Mouse (Mus musculus) spleen, postnatal 36 days (tissue): Measurements from ENCODE around the gene Matk.
A peak's percentile ranks its signal among the peaks of the same experiment; 100 is the strongest.
"Not testable (repeated sequence)": the region's sequence is repeated elsewhere in the genome, so short reads cannot be mapped to it uniquely, and the experiment has no call there.

Source experiments
- DNase-seq, 2 experiments: peaks; one replicate each; pipeline ENCODE4 v3.0.0; 2022; ENCODE audit warnings: low spot score in 2 of 2, mixed read lengths in 1 of 2

Matk gene

GRCm38 (mm10) chr10:81252424-81253419 lies at the start of gene Matk:
Gene Matk (plus strand): TSS chr10:81252935.
- peak; percentile 46 to 51 for DNase-seq

GRCm38 (mm10) chr10:81202978-81203720 lies 49.6 kb upstream of the Matk start:
- DNase-seq, result no peak

DNA sequence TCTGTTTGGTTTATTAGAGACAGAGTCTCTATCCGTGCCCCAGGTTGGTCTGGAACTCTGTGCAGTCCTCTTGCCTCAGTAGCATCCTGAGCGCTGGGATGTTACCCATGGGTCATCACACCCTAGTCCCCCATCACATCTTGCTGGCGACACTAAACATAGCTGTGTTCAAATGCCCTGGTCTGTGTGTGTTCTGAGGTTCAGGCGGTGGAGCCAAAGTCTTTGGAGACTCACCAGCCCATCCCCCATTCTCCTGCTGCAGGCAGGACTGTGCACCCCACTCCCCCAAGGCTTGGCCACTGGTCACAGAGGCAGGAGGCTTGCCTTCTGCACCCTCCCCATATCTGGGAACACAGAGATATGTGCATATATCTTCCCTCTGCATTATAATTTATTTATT lies 48.6 kb upstream of the Matk start:
- DNase-seq, result no peak

DNA sequence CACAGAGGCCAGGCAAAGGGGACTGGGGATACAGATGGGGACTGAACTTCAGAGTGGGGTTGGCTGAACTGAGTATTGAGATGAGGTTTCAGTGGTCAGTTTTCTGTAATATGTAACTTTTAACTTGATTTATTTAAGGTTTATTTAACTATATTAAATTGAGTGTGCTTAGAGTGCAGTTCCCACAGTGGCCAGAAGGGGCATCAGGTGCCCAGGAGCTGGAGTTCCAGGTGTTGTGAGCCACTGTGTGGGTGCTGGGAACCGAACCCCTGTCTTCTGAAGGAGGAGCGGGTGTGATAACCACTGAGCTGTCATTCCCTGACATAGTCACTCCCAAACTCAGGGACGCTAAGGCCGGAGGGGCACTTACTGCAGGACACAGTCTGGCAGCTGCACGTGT lies 42.6 kb upstream of the Matk start:
- DNase-seq, result no peak

DNA sequence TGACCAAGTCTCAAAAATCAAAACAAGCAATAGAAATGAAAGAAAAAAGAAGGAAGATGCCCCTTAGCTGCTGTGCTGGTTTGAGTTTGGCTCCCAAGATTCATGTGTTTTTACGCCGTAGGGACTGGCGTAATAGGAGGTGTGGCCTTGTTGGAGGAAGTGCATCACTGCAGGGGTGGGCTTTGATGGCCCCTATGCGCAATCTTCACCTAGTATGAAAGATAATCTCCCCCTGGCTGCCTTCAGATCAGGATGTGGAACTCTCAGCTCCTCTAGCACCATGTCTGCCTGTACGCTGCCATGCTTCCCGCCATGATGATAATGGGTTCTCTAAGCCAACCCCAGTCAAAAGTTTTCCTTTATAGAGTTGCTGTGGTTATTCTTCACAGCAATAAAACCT lies 36.5 kb upstream of the Matk start:
- DNase-seq, result no peak

GRCm38 (mm10) chr10:81216810-81217209 lies 35.9 kb upstream of the Matk start:
- DNase-seq, result no peak

GRCm38 (mm10) chr10:81217267-81217666 lies 35.5 kb upstream of the Matk start:
- not testable (repeated sequence) for DNase-seq

DNA sequence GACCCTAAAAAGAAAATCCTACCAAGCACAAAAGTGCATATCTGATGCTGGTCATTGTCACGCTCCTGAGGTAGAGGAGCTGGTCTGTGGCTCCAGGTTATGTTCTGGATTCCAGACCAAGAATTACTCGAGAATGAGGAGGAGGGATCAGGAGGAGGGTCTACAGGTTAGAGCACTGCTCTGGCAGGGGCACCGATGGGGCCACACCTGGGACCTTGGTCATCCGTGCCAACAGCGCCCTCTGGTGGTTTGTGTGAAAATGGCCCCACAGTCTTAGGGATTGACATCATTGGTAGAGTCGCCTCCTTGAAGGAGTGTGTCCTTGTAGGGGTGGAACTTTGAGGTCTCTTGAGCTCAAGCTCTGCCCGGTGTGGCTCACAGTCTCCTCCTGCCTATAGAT lies 34.8 kb upstream of the Matk start:
- DNase-seq, result peak; percentile 65 to 68

GRCm38 (mm10) chr10:81221402-81222015 lies 31.2 kb upstream of the Matk start:
- DNase-seq, result peak; percentile 21 to 35

- not testable (repeated sequence) for DNase-seq
Measured at GRCm38 (mm10) chr10:81223731-81224130, 29.0 kb upstream of the Matk start.

GRCm38 (mm10) chr10:81229735-81230437 lies 22.8 kb upstream of the Matk start:
- no peak for DNase-seq

DNA sequence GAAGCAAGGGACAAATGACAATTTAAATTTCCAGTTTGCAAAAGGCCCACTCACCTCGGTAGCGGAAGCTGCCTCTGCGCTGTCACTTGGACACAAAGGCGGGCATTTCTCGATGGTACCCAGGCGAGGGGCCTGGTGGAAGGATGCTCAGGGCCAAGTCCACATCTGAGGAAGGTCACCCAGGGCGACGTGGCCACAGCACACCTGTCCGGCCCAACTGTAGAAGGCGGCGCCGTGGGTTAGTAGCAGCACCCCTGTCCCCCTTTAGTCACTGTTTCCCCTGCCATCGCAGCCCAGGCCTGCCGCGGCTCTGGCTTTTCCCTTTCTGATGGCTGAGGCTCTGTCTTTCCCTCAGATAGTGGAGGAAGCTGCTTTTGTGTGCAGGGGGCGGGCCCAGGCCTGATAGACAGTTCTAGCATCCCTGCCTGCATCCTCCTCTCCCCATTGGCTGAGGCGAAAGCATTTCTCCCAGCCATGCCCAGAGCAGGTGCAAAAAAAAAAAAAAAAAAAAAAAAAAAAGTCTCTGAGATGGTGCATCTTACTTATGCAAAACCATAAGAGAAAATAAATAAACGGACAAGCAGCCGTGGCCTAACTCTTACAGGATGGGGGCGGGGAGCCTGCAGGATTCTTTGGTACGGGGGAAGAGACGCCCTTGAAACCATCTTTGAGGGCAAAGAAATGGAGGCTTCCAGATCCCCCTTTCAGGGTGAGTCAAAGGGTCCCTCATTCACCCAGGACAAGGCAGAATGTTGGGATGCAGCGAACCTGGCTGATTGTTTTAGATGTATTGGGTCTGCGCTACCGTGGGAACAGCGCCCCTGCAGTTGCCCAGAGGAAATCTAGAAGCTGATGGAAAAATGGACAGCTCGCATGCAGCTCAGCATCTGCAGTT lies 22.1 kb upstream of the Matk start, which contains the start of gene Atcay:
Gene Atcay, minus strand, starts transcription at position 396 of the 895 bp plus-strand sequence.
- DNase-seq, result no peak

DNA sequence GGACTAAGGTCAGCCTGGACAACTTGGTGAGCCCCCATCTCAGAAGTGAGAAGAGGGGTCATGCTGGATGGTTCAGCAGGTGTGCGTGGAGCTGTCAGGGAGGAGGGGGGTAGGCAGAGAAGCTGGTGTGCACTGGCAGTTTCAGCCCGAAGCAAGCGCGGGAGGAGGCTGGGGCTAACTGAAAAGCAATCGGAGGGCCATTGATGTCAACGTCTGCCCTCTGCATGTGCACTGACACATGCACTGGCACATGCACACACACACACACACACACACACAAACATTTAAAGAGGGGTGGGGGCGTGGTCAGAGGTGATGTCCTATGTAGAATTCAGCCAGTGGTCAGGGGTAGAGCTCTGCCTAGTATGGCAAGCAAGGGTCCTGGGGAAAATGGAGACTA lies 21.3 kb upstream of the Matk start:
- DNase-seq, result no peak

DNA sequence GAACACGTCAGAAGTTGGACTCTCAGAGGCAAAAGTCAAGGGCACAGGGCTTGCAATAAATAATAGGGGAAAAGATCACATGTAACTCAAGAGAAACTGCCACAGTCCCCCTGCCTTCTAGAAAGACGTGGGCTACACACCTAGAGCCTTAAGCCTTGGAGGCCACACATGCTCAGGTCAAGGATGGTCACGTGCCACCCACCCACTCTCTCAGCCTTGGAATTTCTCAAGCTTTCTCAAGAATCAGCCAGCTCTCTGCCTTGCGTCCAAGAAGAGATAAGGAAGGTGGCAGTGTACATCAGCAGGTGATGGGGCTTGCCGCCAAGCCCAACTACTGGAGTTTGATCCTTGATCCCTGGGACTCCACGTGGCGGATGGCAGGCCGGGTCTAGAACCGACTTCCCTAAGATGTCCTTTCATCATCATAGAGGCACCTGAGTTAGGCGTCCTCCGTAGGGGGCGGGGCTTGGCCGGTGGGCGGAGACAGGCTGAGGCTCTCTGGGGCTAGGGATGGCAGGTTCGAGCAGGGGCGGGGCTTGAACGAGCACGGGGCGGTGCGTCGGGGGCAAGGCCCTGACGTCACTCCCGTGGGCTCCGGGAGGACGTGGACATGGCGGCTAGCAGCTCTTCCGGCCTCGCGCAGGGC lies 20.0 kb upstream of the Matk start, which contains the start of gene Zfr2:
Gene Zfr2, plus strand, starts transcription at position 576 of the 646 bp plus-strand sequence.
- peak; percentile 90 to 93 for DNase-seq

DNA sequence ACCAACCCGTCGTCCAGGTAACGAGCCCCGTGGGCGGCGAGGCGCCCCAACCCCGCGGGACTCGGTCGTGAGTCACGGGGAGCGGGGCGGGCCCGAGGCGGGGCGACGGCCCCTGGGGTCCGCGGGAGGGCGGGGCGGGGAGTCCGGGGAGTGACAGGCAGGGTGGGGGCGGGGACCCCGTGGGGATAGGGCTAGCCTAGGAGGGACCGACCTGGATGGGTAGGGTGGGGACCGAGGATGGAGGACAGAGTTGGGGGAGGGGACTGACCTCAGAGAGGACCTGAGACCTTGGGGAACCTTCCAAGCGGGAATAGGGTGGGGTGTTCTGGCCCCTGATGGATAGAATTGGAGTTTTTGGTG lies 19.5 kb upstream of the Matk start:
- DNase-seq, result no peak

DNA sequence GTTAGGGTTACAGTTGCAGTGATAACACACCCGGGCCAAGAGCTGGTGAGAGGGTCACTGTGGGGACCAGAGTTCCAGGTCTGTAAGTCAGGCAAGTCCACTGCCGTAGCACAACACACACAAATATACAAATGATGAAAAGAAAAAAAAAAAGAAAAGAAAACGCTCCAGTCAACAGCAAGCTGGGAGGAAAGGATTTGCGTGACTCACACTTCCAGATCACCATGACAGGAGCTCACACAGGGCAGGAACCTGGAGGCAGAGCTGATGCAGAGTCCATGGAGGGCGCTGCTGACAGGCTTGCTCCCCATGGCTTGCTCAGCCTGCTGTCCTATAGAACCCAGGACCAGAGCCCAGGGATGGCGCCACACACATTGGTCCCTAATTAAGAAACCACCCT lies 18.5 kb upstream of the Matk start:
- DNase-seq, result no peak

DNA sequence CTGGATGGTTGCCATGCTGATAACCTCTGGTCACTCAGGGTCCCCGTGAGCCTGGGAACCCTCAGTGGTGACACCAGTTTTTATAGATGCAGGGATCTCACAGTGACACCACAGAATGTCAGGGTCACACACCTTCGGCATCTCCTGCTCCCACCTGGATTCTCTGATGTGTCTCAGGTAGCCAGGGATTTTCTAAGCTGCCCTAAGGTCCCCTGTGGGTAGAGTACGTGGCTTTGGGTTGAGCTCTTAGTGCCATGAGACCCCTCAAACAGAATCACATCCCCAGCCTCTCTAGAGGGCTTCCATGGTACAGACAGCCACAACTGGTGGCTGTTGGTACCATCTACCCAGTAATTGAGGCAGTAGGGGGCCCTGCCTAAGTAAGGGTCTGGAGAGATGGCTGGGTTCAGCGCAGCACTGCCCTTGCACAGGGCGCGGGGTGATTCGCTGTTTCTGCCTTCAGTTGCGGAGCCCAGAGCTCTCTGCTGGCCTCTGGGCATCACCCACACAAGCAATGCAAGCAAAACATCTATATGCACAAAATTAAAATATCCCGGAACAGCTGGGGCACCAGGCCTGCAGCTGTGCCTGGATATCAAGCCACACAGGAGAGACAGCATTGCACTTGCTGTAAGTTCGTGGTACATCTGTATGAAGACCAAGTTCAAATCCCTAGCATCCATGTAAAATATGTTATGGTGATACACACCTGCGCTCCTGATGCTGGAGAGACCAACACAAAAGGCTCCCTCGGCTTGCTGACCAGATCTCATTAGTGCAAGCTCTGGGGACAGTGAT lies 16.1 kb upstream of the Matk start:
- DNase-seq, result no peak

DNA sequence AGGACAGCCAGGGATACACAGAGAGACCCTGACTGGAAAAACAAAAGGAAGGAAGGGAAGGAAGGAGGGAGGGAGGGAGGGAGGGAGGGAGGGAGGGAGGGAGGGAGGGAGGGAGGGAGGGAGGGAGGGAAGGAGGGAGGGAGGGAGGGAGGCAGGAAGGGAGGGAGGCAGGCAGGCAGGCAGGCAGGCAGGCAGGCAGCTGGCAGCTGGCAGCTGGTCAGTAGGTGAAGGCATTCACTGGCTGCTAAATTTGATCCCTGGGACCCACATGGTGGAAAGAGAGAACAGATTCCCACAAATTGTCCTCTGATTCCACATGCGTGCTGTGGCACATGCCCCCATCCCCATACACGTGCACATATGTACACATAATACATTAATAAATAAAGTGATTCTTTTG lies 14.1 kb upstream of the Matk start:
- DNase-seq, result no peak

- peak; percentile 32 to 44 for DNase-seq
Measured at GRCm38 (mm10) chr10:81240876-81241275, 11.9 kb upstream of the Matk start.
